Mouse (Mus musculus) lung, postnatal 0 days (tissue): ENCODE data around the gene Atrip.

Source experiments
- CTCF ChIP-seq: IDR thresholded peaks from 2 replicates; pipeline ENCODE4 v1.5.1; 2016; ENCODE audit warnings: antibody characterized with exemption, mild to moderate bottlenecking
- EP300 ChIP-seq: IDR thresholded peaks from 2 replicates; pipeline ENCODE4 v1.6.1; 2016; ENCODE audit warnings: antibody characterized with exemption, mild to moderate bottlenecking, control low read depth

DNA sequence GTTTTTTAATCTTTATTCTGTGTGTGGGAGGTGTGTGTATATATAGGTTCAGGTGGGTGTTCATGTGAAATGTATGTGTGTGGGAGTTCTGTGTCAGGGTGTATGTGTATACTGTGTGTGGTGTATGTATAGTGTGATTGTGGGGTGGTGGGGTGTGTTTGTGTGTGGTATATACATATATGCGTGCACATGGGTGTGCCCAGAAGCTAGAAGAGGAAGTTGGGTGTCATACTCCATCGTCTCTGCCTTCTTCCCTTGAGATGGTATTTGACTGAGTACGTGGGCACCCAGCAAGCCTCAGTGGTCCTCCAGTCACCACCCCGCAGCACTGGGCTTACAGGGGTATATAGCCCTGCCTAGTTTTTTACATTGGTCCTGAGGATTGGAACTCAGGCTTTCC is 52.5 kb downstream of the Atrip start:
- TF ChIP-seq CTCF, result no peak
- TF ChIP-seq EP300, result no peak
